Mouse (Mus musculus): ENCODE results near the gene Rfng. TPM values are rescaled to one million over a fixed set of nuclear protein-coding genes. Genes with fewer than 3 reads are reported as not detected.

Rfng gene
- 12.1 to 16.6 TPM (median 12.6 TPM) in 4 replicates for total RNA-seq (2023)

DNA sequence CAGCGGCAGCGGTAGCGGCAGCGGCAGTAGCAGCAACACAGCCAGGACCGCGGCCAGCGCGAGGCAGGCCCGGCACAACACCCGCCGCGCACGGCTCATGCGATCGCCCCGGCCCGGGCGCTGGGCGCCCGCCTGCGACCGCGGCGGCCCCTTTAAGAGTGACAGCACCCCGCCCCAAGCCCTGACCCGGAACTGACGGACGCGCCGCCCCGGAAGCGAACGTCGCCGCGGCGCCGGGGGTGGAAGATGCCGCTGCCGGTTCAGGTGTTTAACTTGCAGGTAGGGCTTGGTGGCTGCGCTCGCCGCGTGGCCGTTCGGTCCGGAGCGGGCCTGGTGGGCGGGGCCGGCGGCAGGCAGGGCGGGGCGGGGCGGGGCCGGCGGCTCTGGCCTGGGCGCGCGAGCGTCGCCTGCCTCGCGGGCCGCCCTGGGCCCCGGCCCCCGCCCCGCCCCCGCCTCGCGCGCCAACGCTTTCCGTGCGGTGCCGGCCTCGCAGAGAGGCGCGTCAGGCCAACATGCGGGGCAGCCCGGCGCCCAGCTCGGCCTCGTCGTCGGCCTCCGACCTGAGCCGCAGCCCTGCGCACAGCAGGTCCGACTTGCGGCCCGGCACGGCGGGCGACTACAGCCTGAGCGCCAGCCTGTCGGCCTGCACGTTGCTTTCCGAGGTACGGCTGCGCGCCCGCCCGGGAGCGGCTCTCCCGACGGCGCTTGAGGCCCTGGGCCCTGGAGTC, at the start of gene Rfng, which contains the start of gene Gps1:
Rfng (minus strand) TSS at position 144 of the 728 bp plus-strand sequence.
Gps1 (plus strand) TSS at position 209 of the 728 bp plus-strand sequence.

GRCm38 (mm10) chr11:120823956-120824786, 40.2 kb upstream of the Rfng start, which contains the start of gene Fasn:
Fasn (minus strand) TSS chr11:120824547.

DNA sequence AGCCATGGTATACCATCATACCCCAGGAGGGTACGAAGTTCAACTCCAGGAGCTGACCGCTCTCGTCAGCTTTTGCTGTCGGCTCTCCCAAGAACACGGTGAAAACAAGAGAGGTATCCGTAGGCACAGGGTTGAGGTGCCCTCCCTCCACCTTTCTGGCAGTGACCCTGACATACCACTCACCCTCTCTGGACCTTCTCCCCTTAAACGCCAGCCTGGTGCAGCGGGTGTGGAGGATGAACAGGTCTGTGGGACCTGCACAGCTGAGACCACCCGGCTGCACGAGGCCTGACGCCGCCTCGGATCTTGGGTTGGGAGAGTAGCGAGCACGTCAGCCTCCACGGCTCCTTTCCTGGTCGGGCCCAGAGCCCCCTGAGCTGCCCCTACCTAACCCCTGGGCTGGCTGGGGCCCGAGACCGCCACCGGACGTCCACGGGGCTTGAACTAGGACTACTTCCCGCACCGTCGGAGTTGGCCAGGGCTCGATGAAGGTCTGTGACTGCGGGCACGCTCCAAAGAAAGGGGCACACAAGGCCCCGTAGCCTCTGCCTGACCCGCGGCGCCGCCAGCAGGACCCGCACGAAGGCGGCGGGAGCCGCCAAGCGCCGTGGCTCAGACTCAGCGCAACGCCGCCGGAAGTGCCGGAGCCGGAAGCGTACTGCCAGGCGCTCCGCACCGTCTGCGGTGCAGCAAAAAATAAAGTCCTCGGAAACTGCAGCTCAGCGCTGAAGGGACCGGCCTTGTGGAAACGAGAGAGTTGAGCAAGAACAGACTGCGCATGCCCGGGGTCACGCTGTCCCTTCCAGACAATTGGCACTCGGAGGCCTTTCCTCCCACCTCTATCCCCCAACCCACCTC, 12.0 kb upstream of the Rfng start, which contains the start of gene Dus1l:
Dus1l (minus strand) TSS at position 648 of the 858 bp plus-strand sequence.

GRCm38 (mm10) chr11:120762672-120763041, 21.4 kb downstream of the Rfng start, which contains the start of gene Hmga1b:
Hmga1b (plus strand) TSS chr11:120762794.

DNA sequence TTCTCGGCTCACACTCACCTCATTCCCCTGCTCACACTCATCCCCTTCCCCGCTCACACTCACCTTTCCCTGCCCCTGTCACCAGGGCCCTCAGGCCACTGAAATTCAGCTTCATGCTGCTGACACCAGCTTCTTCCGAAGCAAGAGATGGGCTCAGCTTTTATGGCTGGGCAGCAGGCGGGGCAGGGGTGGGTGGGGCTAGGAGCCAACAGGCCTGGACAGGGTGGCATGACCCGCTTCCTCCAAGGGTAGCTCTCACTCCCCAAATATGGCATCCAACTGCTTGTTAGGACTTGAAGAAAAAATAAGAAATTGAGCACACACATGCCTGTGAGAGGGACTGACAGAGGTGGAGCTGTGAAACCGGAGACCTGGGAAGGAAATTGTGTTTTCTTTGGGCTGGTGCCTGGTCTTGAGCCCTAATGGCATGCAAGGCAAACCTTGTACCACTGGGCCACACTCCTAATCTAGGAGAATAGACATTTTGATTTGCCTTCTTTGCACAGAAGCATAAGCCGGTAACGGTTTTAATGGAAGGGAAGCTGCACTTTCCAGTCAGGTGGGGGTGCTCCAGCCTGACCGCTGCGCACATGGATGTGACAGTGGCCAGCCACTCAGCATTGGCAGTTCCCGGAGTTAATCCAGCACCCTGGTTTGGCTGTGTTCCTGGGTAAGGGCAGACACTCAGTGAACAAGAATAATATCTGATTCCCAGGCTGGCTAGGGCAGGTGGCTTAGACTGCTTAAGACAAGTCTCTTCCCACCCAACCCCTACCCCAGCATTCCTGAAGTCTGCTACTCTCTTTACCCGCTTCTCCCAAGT, 51.9 kb downstream of the Rfng start, which contains the start of gene Cbr2:
Cbr2 (minus strand) TSS at position 257 of the 823 bp plus-strand sequence.

Other genes with a start within 250 kb of the Rfng start
- gene Mcrip1, start 234.5 kb downstream of the Rfng start, total RNA-seq (2023): 38.2 to 45.1 TPM (median 40.3 TPM) in 4 replicates
- gene Ppp1r27, start 233.1 kb downstream of the Rfng start, total RNA-seq (2023): not detected in 4 replicates
- 147 to 174 TPM (median 161 TPM) in 4 replicates for gene P4hb, start 211.0 kb downstream of the Rfng start, total RNA-seq (2023)
- 511 to 532 TPM (median 521 TPM) in 4 replicates for gene Arhgdia, start 202.6 kb downstream of the Rfng start, total RNA-seq (2023)
- 140 to 161 TPM (median 155 TPM) in 4 replicates for gene Alyref, start 185.8 kb downstream of the Rfng start, total RNA-seq (2023)
- 39.9 to 45.2 TPM (median 44.4 TPM) in 4 replicates for gene Anapc11, start 185.8 kb downstream of the Rfng start, total RNA-seq (2023)
- not detected in 4 replicates for gene Npb, start 175.7 kb downstream of the Rfng start, total RNA-seq (2023)
- 101 to 110 TPM (median 102 TPM) in 4 replicates for gene Pcyt2, start 166.3 kb downstream of the Rfng start, total RNA-seq (2023)
- 95.8 to 118 TPM (median 106 TPM) in 4 replicates for gene Sirt7, start 159.0 kb downstream of the Rfng start, total RNA-seq (2023)
- 66.1 to 75.4 TPM (median 73.7 TPM) in 4 replicates for gene Mafg, start 150.6 kb downstream of the Rfng start, total RNA-seq (2023)
- gene Pycr1, start 140.4 kb downstream of the Rfng start, total RNA-seq (2023): 0.81 to 4.3 TPM (median 1.4 TPM) in 4 replicates
- gene Myadml2, start 136.0 kb downstream of the Rfng start, total RNA-seq (2023): 1.5 to 2.0 TPM in 2 of 4 replicates, not detected in the others
- gene Notum, start 123.0 kb downstream of the Rfng start, total RNA-seq (2023): not detected in 4 replicates
- gene Aspscr1, start 111.2 kb downstream of the Rfng start, total RNA-seq (2023): 95.9 to 114 TPM (median 110 TPM) in 4 replicates
- 26.6 to 39.0 TPM (median 29.3 TPM) in 4 replicates for gene Cenpx, start 70.5 kb downstream of the Rfng start, total RNA-seq (2023)
- gene Lrrc45, start 70.3 kb downstream of the Rfng start, total RNA-seq (2023): 36.7 to 47.4 TPM (median 37.6 TPM) in 4 replicates
- 0.86 TPM in 1 of 4 replicates, not detected in the others for gene Rac3, start 62.7 kb downstream of the Rfng start, total RNA-seq (2023)
- gene Dcxr, start 56.9 kb downstream of the Rfng start, total RNA-seq (2023): 13.4 to 18.0 TPM (median 16.8 TPM) in 4 replicates
- gene Cbr2, start 52.1 kb downstream of the Rfng start, total RNA-seq (2023): not detected in 4 replicates
- gene Hmga1b, start 21.4 kb downstream of the Rfng start, total RNA-seq (2023): 33.4 to 46.4 TPM (median 42.5 TPM) in 4 replicates
- gene Gps1, start 65 bp upstream of the Rfng start, total RNA-seq (2023): 70.3 to 87.1 TPM (median 75.6 TPM) in 4 replicates
- gene Dus1l, start 12.2 kb upstream of the Rfng start, total RNA-seq (2023): 49.8 to 57.3 TPM (median 53.2 TPM) in 4 replicates
- 117 to 130 TPM (median 124 TPM) in 4 replicates for gene Fasn, start 40.3 kb upstream of the Rfng start, total RNA-seq (2023)
- gene Ccdc57, start 148.7 kb upstream of the Rfng start, total RNA-seq (2023): 0.54 to 1.0 TPM (median 0.88 TPM) in 4 replicates
- 0.95 to 1.4 TPM (median 1.3 TPM) in 4 replicates for gene Slc16a3, start 164.3 kb upstream of the Rfng start, total RNA-seq (2023)
- 132 to 152 TPM (median 140 TPM) in 4 replicates for gene Csnk1d, start 207.1 kb upstream of the Rfng start, total RNA-seq (2023)

Measured in B cell, adult 62 days (primary cell).